Mouse (Mus musculus) megakaryocyte, adult 5-6 weeks (primary cell): Measurements from ENCODE around the gene Slc25a12. TPM values are rescaled to one million over a fixed set of nuclear protein-coding genes. Genes with fewer than 3 reads are reported as not detected.
"Not testable (repeated sequence)": the region's sequence is repeated elsewhere in the genome, so short reads cannot be mapped to it uniquely, and the experiment has no call there.

Source experiments
- ATAC-seq: 2 replicates; pipeline ENCODE4 v1.8.0; 2016; ENCODE audit warnings: mild to moderate bottlenecking, inconsistent platforms; ENCODE audit not compliant: poor library complexity, severe bottlenecking
- total RNA-seq, 2 experiments: library from RNA; stranded (forward) in 1 of 2; stranded (reverse) in 1 of 2; fragments of 153-499, 151-499 nt in 1 of 2; fragments of 221-1000, 200-1000 nt in 1 of 2; gene quantifications; 2 replicates each; pipeline versions ENCODE4 v1.2.3 to v1.2.4; 2015 to 2017

The Slc25a12 gene
- total RNA-seq (2015) (39.7 and 45.8 TPM in 2 replicates), total RNA-seq (2017) (36.8 and 44.4 TPM in 2 replicates)

DNA sequence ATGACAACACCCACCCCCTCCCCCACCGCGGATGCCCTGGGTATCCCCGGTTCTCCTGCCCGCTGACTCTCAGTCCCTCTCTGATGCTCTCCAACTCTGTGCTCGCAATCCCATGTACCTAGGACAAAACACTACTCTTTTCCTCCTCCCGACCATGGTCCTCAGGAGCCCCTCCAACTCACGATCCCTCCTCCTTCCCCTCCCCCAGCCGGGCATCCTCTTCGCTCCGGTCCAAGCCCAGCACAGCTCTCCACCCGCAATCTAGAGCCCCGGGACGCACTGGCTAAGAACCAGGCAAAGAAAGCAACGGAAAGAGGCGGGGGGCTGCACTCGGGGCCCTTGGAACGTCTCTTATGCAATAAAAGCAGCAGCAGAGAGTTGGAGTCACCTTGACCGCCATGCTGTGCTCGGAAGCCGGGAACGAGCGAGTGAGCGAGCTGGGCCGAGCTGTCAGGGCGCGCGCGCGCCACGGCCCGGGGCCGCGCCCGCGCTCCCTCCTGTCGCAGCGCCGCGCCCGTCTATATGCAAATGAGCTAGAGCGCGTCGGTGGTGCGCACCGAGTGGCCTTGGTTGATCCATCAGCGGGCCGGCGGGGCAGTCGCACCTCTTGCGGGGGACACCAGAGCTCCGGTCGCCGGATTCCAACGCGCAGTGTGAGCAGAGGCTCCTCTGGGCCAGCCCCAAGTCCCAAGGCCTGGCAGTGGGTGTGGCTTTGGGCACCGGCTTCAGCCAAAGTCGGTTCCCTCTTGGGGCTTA, at the start of gene Slc25a12:
Slc25a12 (minus strand) TSS at position 625 of the 756 bp plus-strand sequence.
- peak; percentile 91 for ATAC-seq

DNA sequence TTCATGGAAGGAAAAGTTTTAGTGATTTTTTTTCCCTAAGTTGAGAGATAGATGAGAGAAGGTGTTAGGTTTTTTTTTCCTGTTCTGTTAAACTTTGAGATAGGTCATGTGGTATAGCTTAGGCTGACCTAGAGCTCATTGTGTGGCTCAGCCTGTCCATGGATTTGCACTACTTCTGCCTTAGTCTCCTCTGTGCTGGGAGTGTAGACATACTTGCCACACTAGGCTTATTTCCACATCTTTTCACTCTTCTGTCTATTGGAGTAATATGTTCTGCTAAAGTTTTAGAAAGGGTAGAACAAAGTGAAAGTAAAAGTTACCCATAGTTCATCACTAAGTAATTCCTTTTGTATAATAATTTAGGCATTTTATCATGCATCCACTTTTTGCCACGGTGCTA, 38.1 kb upstream of the Slc25a12 start:
- peak; percentile 63 for ATAC-seq

GRCm38 (mm10) chr2:71389864-71390263, 22.3 kb upstream of the Slc25a12 start:
- peak; percentile 52 for ATAC-seq

DNA sequence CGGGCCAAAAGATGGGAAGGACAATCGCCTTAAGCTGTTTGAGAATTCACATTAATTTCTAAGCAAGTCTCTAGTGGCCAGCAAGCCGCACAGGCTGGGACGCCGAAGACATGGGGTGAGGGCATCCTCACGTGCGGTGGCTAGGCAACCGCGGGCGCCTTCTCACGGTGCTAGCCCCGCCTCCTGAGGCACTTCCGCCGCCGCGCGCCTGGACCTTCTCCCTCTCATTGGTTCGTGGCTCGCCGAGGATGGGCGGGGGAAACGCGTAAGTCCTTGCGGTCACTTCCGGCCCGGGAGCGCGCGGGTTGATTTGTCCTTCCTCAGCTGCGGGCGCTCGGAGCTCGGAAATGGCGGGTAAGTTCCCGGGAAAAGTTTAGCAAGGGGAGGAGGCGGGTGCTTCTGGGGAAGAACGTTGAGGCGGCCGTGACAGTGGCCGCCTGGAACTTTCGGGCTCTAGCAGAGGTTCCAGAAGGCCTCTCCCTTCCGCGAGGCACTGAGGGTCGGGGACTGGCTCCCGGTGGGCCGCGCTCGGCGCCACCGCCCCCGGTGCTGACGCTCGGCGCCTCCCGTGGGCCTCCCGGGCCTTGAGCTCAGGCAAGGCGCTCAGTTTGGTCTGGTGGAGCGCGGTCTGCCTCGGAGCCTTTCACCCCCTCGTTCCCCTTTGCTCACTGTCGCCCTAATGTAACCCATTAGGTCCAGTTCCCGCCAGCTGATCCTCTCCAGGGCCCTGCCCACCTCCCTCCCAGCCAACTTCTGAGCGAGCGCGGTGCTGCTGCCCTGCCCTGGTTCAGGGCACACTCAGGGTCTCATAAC, 21.6 kb upstream of the Slc25a12 start, which contains the start of gene Hat1:
Hat1 (plus strand) TSS at position 8 of the 813 bp plus-strand sequence.
- ATAC-seq: peak; percentile 99

- no peak for ATAC-seq
Observed at GRCm38 (mm10) chr2:71387766-71388165, 20.2 kb upstream of the Slc25a12 start.

GRCm38 (mm10) chr2:71383890-71384289, 16.3 kb upstream of the Slc25a12 start:
- ATAC-seq: no peak

GRCm38 (mm10) chr2:71381962-71382361, 14.4 kb upstream of the Slc25a12 start:
- no peak for ATAC-seq

GRCm38 (mm10) chr2:71377426-71377825, 9.9 kb upstream of the Slc25a12 start:
- ATAC-seq: peak; percentile 89

- peak; percentile 64 for ATAC-seq
Observed at GRCm38 (mm10) chr2:71376433-71376906, 8.9 kb upstream of the Slc25a12 start.

GRCm38 (mm10) chr2:71374275-71375155, 7.0 kb upstream of the Slc25a12 start:
- ATAC-seq: no peak

DNA sequence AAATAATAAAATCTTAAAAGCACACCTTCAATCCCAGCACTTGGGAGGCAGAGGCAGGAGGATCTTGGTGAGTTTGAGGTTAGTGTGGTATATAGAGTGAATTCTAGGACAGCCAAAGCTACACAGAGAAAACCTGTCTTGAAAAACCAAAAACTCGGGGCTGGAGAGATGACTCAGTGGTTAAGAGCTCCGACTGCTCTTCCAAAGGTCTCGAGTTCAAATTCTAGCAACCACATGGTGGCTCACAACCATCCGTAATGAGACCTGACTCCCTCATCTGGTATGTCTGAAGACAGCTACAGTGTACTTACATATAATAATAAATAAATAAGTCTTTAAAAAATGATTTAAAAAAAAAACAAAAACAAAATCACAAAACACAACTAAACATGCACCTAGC, 4.7 kb upstream of the Slc25a12 start:
- not testable (repeated sequence) for ATAC-seq

DNA sequence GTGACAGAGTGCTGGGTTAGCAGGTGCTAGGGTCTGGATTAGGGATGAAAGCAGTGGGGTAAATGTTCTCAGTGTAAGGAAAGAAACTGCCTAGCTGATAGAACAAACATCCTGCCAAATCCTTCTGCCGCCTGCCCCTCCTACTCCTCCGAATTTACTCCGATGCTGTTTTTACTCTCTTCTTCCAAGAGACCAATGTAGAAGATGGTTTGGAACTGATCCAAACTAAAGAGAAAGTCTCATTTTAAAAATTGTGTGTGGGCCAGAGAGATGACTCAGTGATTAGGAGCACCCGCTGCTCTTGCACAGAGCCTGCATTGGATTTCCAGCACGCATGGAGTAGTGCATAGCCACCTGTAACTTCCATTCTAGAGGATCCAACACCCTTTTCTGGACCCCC, 4.2 kb upstream of the Slc25a12 start:
- no peak for ATAC-seq

DNA sequence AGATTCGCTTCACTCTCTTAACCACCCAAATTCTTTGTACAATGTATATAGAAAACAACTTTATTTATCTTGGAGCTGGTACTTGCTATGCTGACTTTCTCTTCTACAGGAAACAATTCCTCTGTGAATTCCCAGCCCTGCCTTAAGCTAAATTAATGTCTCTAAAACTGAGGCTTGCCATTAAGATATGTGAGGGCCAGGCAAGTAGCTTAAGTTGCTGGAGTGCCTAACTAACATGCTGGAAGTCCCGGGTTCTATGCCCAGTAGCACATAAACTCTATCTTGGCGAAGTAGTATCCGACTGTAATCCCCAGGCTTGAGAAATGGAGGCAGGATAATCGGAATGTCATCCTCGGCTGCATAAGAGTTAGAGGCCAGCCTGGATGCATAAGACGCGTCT, 537 bp upstream of the Slc25a12 start:
- no peak for ATAC-seq

DNA sequence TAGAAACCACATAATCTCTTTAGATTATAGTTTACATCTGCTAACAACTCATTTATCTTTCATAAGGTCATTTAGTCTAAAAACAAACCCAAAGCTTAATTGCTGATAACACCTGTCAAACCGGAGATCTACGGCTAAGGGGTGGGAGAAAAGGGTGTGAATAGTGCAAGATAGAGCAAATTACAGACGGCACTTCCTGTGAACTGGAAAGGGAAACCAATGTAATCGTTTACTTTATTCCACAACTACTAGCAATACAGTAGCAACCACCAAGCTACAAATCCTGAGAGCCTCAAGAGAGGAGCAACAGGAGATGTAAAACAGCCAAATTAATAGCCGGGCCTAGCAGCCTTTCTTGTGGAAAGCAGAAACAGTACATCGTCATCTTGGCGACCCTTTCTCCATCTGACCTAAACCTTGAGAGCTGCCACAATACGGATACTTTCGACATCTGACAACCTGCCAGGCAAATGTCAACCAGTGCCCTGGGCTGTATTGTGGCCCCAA, 878 bp downstream of the Slc25a12 start:
- peak; percentile 8; the same call in 1 of the 2 replicates for ATAC-seq

DNA sequence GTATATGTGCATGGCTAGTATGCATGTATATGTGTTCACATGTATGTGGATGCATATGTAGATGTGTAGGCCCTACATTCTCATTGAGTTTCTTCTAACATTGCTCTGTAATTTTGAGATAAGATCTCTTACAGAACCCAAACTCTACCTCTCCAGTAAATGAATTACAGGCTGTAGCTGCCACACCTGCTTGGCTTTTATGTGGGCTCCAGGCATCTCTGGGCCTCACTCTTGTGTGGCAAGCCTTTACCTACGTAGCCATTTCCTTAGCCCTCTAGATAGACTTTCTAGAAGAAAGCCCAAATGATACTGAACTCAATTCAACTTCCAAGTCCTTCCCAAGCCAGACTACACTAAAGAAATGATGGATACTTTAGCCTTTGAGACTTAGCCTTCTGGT, 7.4 kb downstream of the Slc25a12 start:
- no peak for ATAC-seq

GRCm38 (mm10) chr2:71358347-71358746, 9.2 kb downstream of the Slc25a12 start:
- no peak for ATAC-seq

DNA sequence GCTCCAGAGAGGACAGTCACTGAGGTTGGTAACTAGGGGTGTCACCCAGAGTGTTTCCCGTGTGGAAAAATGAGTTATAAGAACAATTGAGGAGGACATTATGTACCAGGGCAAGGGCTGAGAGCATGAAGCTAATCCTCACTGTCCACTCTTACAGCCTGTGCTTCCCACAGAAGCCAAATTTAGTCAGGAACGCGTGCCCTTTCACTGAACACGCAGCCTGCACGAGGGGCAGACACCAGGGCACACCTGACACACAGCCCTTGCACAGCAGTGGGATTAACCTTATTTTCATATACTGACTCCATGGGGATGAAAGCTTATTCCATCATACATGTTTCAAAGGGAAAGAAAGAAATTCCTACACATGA, 13.5 kb downstream of the Slc25a12 start:
- no peak for ATAC-seq

DNA sequence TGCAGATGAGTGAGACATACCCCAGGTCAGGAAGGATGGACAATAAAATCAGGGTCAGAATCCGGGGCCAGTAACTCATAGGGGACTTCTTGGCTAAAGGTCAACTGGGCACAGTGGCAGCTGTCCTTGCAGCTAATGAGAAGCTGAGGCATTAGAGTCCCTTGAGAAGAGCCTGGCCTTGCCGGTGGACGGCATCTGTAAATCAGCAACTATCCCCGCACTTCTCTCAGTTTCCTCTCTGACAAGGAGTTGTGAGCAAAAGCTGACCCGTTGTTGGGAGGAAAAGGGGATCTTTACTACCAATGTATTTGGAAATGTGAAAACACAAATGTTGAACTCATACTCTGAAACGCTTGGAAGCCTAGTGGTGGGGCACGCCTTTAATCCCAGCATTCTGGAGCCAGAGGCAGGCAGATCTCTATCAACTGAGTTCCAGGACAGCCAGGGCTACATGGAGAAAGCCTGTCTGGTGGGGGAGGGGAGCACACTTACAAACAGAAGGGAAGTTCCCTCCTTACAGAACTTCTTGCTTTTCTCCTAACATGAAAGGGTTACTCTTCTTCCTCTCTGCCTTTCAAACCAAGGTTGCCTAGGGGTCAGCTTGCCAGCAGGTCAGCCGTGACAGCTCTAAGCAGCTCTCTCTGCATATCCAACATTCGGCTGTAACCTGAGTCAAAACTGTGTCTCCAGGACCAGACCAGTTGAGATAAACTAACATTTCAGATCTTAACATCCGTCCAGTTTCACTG, 14.1 kb downstream of the Slc25a12 start:
- peak; percentile 52; the same call in 1 of the 2 replicates for ATAC-seq

GRCm38 (mm10) chr2:71351727-71351987, 15.9 kb downstream of the Slc25a12 start:
- ATAC-seq: no peak
